Comparison of ENCODE assay signal across 15 mouse cellular contexts in genomic region chr7:135655113-135655512, GRCm38 (mm10).
A peak's percentile ranks its signal among the peaks of the same experiment; 100 is the strongest.
DNase-seq lines count a peak whose midpoint lies in the region; TF ChIP-seq lines count a peak whose summit lies in the region.
"Had no signal": no experiment of that assay in that cellular context is flagged by ENCODE, and none has a peak within 500 bp of the region (broad histone marks: within the 10 kb centered on the region; RNA-seq: fewer than 3 reads in every experiment).

No protein-coding gene starts in this region.

- intact Hi-C loops in gastrocnemius, adult 2 months (cut with DNase I), result no loop called here

- peaks cover 6% of the 10 kb centered on the region; the same call in 1 of the 2 replicates for H3K4me1 ChIP-seq in brown adipose tissue, adult 24 weeks (ENCODE audit: control insufficient read depth, insufficient read depth, insufficient read length, low read length)
- H3K4me1 ChIP-seq: hindbrain, embryonic 15.5 days; midbrain, embryonic 12.5 days had no signal

- DNase-seq in lung, postnatal 25 days (ENCODE audit: low spot score), result peak; percentile 43
- DNase-seq in lung, postnatal 14 days, result no peak
- DNase-seq in MEL-GATA-1-ER (ENCODE audit: extremely low read depth, low read depth), result peak; percentile 43
- DNase-seq in skeletal muscle tissue, adult 2 months (ENCODE audit: low read depth, low spot score), result peak; percentile 36
- DNase-seq in gastrocnemius, adult 2 months, result no peak
- DNase-seq in frontal cortex, postnatal 36 days (ENCODE audit: low spot score in 2 of 2), result no peak
- DNase-seq: adrenal gland, adult 2 months; cerebellum, postnatal 14 days; heart, postnatal 10 days; kidney, adult 8-10 months; right cerebral cortex, postnatal 25 days had no signal

- peak overlapping the region; percentile 59 for H3K27ac ChIP-seq in brown adipose tissue, adult 24 weeks (replicated peaks; ENCODE audit: low read depth, low read length)
- no peak overlapping the region for H3K27ac ChIP-seq in gastrocnemius, adult 2 months
- H3K27ac ChIP-seq: hindbrain, embryonic 15.5 days; limb, embryonic 15.5 days; midbrain, embryonic 12.5 days had no signal

- no peak for TF ChIP-seq CTCF in gastrocnemius, adult 2 months (IDR thresholded peaks at IDR 0.05)

- H3K4me3 ChIP-seq in brown adipose tissue, adult 24 weeks (ENCODE audit: insufficient read depth, low read depth, low read length), result no peak overlapping the region
- no peak overlapping the region for H3K4me3 ChIP-seq in gastrocnemius, adult 2 months
- H3K4me3 ChIP-seq: hindbrain, embryonic 15.5 days; limb, embryonic 15.5 days; midbrain, embryonic 12.5 days had no signal

Comparison
In these comparisons a context has a peak if more than half of its experiments do, and no peak if none do; other contexts are left out.
1. DNase-seq: peak in lung, postnatal 25 days (single experiment), MEL-GATA-1-ER (single experiment) and skeletal muscle tissue, adult 2 months (single experiment); none in lung, postnatal 14 days (single experiment), gastrocnemius, adult 2 months (single experiment) and frontal cortex, postnatal 36 days (0 of 2).